Mouse (Mus musculus): ENCODE data around the gene Ncstn. TPM values are rescaled to one million over a fixed set of nuclear protein-coding genes. Genes with fewer than 3 reads are reported as not detected.

Gene Ncstn
- polyA plus RNA-seq, 1 experiment = 108 TPM

GRCm38 (mm10) chr1:172082899-172083445 lies 377 bp upstream of the Ncstn start:
- no peak for DNase-seq (ENCODE audit: low read depth, low spot score)
- WGBS = under 1% methylated on average over 24 of the region's 24 CpGs

GRCm38 (mm10) chr1:172077981-172078380 lies 4.6 kb downstream of the Ncstn start:
- peak; percentile 65 for DNase-seq (ENCODE audit: low read depth, low spot score)
- 25% methylated on average over 5 of the region's 5 CpGs for WGBS

GRCm38 (mm10) chr1:172072604-172073003 lies 10.0 kb downstream of the Ncstn start:
- no peak for DNase-seq (ENCODE audit: low read depth, low spot score)
- 98% methylated on average over 7 of the region's 7 CpGs for WGBS

GRCm38 (mm10) chr1:172071556-172071955 lies 11.0 kb downstream of the Ncstn start:
- no peak for DNase-seq (ENCODE audit: low read depth, low spot score)
- WGBS = 83% methylated on average over 4 of the region's 4 CpGs

- 77% methylated on average over 6 of the region's 6 CpGs for WGBS
- DNase-seq (ENCODE audit: low read depth, low spot score) = no peak
Observed at GRCm38 (mm10) chr1:172070227-172070626, 12.4 kb downstream of the Ncstn start.

- 80% methylated on average over 13 of the region's 13 CpGs for WGBS
- DNase-seq (ENCODE audit: low read depth, low spot score) = no peak
Observed at GRCm38 (mm10) chr1:172064613-172065141, 17.9 kb downstream of the Ncstn start.

- 22% methylated on average over 4 of the region's 4 CpGs for WGBS
Observed at GRCm38 (mm10) chr1:172063291-172064023, 19.1 kb downstream of the Ncstn start.

GRCm38 (mm10) chr1:172062101-172062500 lies 20.5 kb downstream of the Ncstn start:
- 78% methylated on average over 2 of the region's 2 CpGs for WGBS
- DNase-seq (ENCODE audit: low read depth, low spot score) = no peak

More at GRCm38 (mm10) chr1:172063291-172064023, 19.1 kb downstream of the Ncstn start:
- no peak for DNase-seq (ENCODE audit: low read depth, low spot score)

GRCm38 (mm10) chr1:172061217-172061616 lies 21.4 kb downstream of the Ncstn start:
- 59% methylated on average over 8 of the region's 8 CpGs for WGBS
- no peak for DNase-seq (ENCODE audit: low read depth, low spot score)

GRCm38 (mm10) chr1:172060659-172061058 lies 21.9 kb downstream of the Ncstn start:
- WGBS = 78% methylated on average over 4 of the region's 4 CpGs
- DNase-seq (ENCODE audit: low read depth, low spot score) = no peak

- DNase-seq (ENCODE audit: low read depth, low spot score) = no peak
- 76% methylated on average over 7 of the region's 7 CpGs for WGBS
Observed at GRCm38 (mm10) chr1:172058874-172059273, 23.7 kb downstream of the Ncstn start.

- no peak for DNase-seq (ENCODE audit: low read depth, low spot score)
- WGBS = 84% methylated on average over 6 of the region's 6 CpGs
Observed at GRCm38 (mm10) chr1:172058321-172058720, 24.3 kb downstream of the Ncstn start.

GRCm38 (mm10) chr1:172057491-172057921 lies 25.1 kb downstream of the Ncstn start, which contains the start of gene Nhlh1:
Gene Nhlh1 (minus strand): TSS chr1:172057573.
- 66% methylated on average over 2 of the region's 2 CpGs for WGBS
- no peak for DNase-seq (ENCODE audit: low read depth, low spot score)

- 75% methylated on average over 4 of the region's 4 CpGs for WGBS
- DNase-seq (ENCODE audit: low read depth, low spot score) = no peak
Observed at GRCm38 (mm10) chr1:172056251-172056650, 26.3 kb downstream of the Ncstn start.

GRCm38 (mm10) chr1:172053541-172054440 lies 28.8 kb downstream of the Ncstn start:
- WGBS = 10% methylated on average over 42 of the region's 42 CpGs
- no peak for DNase-seq (ENCODE audit: low read depth, low spot score)

GRCm38 (mm10) chr1:172052766-172053279 lies 29.8 kb downstream of the Ncstn start:
- no peak for DNase-seq (ENCODE audit: low read depth, low spot score)
- 21% methylated on average over 10 of the region's 10 CpGs for WGBS

GRCm38 (mm10) chr1:172049131-172049782 lies 33.3 kb downstream of the Ncstn start:
- DNase-seq (ENCODE audit: low read depth, low spot score) = no peak
- 47% methylated on average over 13 of the region's 13 CpGs for WGBS

GRCm38 (mm10) chr1:172048241-172048734 lies 34.3 kb downstream of the Ncstn start:
- no peak for DNase-seq (ENCODE audit: low read depth, low spot score)
- 31% methylated on average over 6 of the region's 6 CpGs for WGBS

GRCm38 (mm10) chr1:172046938-172047337 lies 35.7 kb downstream of the Ncstn start:
- peak; percentile 28 for DNase-seq (ENCODE audit: low read depth, low spot score)
- WGBS = 18% methylated on average over 5 of the region's 5 CpGs
